Mouse (Mus musculus): ENCODE results near the gene Bri3. TPM values are rescaled to one million over a fixed set of nuclear protein-coding genes. Genes with fewer than 3 reads are reported as not detected.

Bri3 gene
- polyA plus RNA-seq, 1 experiment, result 164 TPM

DNA sequence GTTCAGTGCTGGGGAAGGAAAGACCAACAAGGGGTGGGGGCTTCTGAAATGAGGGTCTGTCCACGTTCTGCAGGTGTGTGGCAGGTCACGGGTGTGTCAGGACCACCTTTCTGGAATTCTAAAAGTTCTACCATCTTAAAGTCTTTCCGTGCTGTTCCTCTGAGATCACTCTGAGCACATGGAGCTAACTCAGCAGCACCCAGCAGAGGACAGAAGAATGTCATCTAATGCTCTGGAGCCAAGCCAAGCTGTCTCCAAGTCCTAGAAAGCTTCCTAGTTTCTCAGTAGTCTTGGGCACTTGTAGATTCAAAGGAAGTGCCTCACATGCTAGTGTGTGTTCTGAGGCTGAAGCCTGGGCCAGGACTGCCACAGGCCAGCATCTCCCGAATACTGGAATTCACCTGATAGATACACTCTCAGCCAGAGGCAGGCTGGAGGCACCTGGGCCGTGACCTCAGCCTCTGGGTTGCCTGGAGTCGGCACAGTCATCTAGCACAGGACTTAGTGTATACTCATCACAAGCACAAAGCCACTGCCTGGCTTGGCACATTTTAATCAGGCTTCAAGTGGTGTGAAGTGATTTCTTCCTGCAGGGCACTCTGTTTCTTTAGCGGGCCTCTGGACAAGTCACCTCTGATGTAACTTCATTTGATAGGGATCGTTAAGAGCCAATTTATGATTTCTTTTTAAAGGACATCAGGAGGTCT lies 23.5 kb downstream of the Bri3 start:
- peaks cover 12% of the 10 kb centered on the region for H3K4me1 ChIP-seq (ENCODE audit: control insufficient read depth, insufficient read depth, low read length)
- H3K4me3 ChIP-seq (replicated peaks; ENCODE audit: extremely low read depth, low read depth, low read length), result no peak overlapping the region
- TF ChIP-seq POLR2A (IDR thresholded peaks at IDR 0.05; ENCODE audit: borderline replicate concordance, extremely low read depth, low read depth, low read length) (no peak), CTCF (IDR thresholded peaks at IDR 0.05; ENCODE audit: insufficient read depth, low read length) (no peak)
- 47% methylated on average over 8 of the region's 8 CpGs for WGBS
- DNase-seq, result peak; percentile 56

DNA sequence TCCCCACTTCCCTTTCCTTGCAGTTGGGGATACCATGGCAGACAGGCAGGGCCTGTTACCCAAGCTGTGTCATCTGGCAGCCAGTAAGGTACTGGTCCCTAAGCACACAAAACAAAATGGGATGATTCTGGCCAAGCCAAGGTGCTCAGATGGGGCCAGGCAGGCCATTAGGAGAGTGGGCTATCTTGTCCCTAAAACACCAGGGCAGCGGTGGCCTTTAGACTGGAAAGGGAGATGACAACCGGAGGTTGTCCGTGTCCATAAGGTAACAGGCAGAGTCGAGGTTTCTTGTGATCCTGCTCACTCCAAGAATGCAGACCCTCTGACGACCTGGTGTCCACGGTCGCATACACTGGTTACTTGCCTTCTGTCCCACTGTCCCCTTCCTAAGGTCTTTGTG lies 25.7 kb downstream of the Bri3 start:
- no peak for DNase-seq
- Histone ChIP-seq H3K4me1 (ENCODE audit: control insufficient read depth, insufficient read depth, low read length) (peaks cover 17% of the 10 kb centered on the region), H3K4me3 (replicated peaks; ENCODE audit: extremely low read depth, low read depth, low read length) (no peak overlapping the region)
- no peak for TF ChIP-seq CTCF (IDR thresholded peaks at IDR 0.05; ENCODE audit: insufficient read depth, low read length)
- no peak for TF ChIP-seq POLR2A (IDR thresholded peaks at IDR 0.05; ENCODE audit: borderline replicate concordance, extremely low read depth, low read depth, low read length)
- WGBS, result 91% methylated on average over 7 of the region's 7 CpGs

- Histone ChIP-seq H3K4me3 (replicated peaks; ENCODE audit: extremely low read depth, low read depth, low read length) (no peak overlapping the region), H3K4me1 (ENCODE audit: control insufficient read depth, insufficient read depth, low read length) (peaks cover 17% of the 10 kb centered on the region)
- TF ChIP-seq POLR2A (IDR thresholded peaks at IDR 0.05; ENCODE audit: borderline replicate concordance, extremely low read depth, low read depth, low read length) (no peak), CTCF (IDR thresholded peaks at IDR 0.05; ENCODE audit: insufficient read depth, low read length) (no peak)
- no peak for DNase-seq
- 84% methylated on average over 8 of the region's 8 CpGs for WGBS
Observed at GRCm38 (mm10) chr5:144270420-144270819, 26.2 kb downstream of the Bri3 start.

DNA sequence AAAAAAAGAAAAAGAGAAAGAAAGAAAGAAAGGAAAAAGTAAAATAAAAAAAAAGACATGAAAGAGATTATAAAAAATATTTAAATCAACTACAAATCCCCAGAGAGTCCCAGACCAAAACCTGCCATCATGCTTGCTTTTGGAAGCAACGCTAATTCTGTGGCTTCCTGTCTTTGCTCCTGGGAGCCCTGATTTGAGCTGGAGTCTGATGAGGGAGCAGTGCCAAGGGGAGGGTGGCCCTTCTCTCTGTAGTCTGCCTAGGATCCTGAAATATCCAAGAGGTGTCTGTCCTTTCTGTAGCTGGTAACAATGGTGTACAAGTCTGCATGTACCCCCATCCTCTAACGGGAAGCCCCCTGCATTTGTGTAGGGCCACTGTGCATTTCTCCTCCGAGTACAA lies 26.9 kb downstream of the Bri3 start:
- H3K4me1 ChIP-seq (ENCODE audit: control insufficient read depth, insufficient read depth, low read length), result peaks cover 17% of the 10 kb centered on the region
- WGBS, result 57% methylated on average over 3 of the region's 3 CpGs
- H3K4me3 ChIP-seq (replicated peaks; ENCODE audit: extremely low read depth, low read depth, low read length), result no peak overlapping the region
- TF ChIP-seq CTCF (IDR thresholded peaks at IDR 0.05; ENCODE audit: insufficient read depth, low read length) (no peak), POLR2A (IDR thresholded peaks at IDR 0.05; ENCODE audit: borderline replicate concordance, extremely low read depth, low read depth, low read length) (no peak)
- DNase-seq, result no peak

DNA sequence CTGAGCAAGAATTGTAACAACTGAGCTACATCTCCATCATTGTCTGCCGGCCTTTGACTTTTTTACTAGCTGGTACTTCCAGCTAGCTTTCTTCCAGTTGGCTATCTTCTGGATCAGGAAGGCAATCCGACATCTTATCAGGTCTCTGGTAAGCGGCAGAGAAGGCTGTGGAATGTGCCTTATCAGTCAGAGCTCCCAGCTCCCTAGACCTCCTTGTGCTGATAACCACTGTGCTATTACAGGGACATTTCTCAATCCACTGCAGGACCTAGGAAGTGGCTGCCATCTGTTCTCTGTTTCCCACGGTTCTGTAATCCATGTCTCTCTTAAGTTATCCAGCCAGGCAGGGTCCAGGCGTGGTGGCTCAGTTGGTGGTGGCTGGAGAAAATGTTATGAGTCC lies 27.5 kb downstream of the Bri3 start:
- peaks cover 17% of the 10 kb centered on the region for H3K4me1 ChIP-seq (ENCODE audit: control insufficient read depth, insufficient read depth, low read length)
- H3K4me3 ChIP-seq (replicated peaks; ENCODE audit: extremely low read depth, low read depth, low read length), result no peak overlapping the region
- TF ChIP-seq CTCF (IDR thresholded peaks at IDR 0.05; ENCODE audit: insufficient read depth, low read length), result no peak
- TF ChIP-seq POLR2A (IDR thresholded peaks at IDR 0.05; ENCODE audit: borderline replicate concordance, extremely low read depth, low read depth, low read length), result no peak
- 36% methylated on average over 5 of the region's 5 CpGs for WGBS
- no peak for DNase-seq

- WGBS, result 47% methylated on average over 6 of the region's 6 CpGs
- DNase-seq, result no peak
- TF ChIP-seq POLR2A (IDR thresholded peaks at IDR 0.05; ENCODE audit: borderline replicate concordance, extremely low read depth, low read depth, low read length) (no peak), CTCF (IDR thresholded peaks at IDR 0.05; ENCODE audit: insufficient read depth, low read length) (no peak)
- peaks cover 7% of the 10 kb centered on the region for H3K4me1 ChIP-seq (ENCODE audit: control insufficient read depth, insufficient read depth, low read length)
- no peak overlapping the region for H3K4me3 ChIP-seq (replicated peaks; ENCODE audit: extremely low read depth, low read depth, low read length)
Observed at GRCm38 (mm10) chr5:144274904-144275303, 30.7 kb downstream of the Bri3 start.

DNA sequence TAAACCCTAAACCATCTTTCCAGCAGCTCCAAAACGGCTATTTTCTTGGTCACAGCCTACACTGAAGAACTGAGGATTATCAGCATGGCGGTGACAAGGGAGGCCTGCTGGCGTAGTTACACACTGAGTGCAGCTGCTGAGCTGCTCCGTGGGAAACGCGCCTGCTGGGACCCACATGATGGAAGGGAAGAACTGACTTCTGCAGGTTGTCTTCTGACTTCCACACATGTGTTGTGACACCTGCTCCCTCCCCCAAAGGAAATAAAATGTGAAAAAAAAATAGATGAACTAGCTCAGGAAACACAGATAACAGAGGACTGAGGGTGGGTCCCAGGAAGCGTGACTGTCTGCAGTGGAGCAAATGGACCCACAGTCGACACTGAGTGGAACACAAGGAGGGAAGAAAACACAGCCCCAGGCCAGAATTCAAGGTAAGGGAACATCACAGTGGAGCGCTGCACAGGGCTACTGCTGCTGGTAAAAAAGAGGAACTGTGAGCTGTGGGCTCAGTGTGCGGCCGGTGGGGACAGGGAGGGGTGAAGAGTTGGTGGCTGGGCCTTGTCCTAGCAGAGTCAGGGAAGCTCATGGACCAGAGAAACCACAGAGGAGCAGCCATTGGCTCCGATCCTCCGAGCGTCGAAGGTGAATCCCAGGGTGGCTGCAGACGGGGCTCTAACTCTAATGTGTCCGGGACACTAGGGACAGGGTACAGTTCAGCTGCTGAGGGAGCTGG lies 32.8 kb downstream of the Bri3 start:
- WGBS, result 71% methylated on average over 17 of the region's 17 CpGs
- TF ChIP-seq CTCF (IDR thresholded peaks at IDR 0.05; ENCODE audit: insufficient read depth, low read length) (no peak), POLR2A (IDR thresholded peaks at IDR 0.05; ENCODE audit: borderline replicate concordance, extremely low read depth, low read depth, low read length) (no peak)
- DNase-seq, result no peak
- Histone ChIP-seq H3K4me1 (ENCODE audit: control insufficient read depth, insufficient read depth, low read length) (peaks cover 5% of the 10 kb centered on the region), H3K4me3 (replicated peaks; ENCODE audit: extremely low read depth, low read depth, low read length) (no peak overlapping the region)

GRCm38 (mm10) chr5:144278374-144278960 lies 34.2 kb downstream of the Bri3 start:
- Histone ChIP-seq H3K4me3 (replicated peaks; ENCODE audit: extremely low read depth, low read depth, low read length) (no peak overlapping the region), H3K4me1 (ENCODE audit: control insufficient read depth, insufficient read depth, low read length) (peaks cover 5% of the 10 kb centered on the region)
- WGBS, result 83% methylated on average over 12 of the region's 13 CpGs
- DNase-seq, result no peak
- no peak for TF ChIP-seq CTCF (IDR thresholded peaks at IDR 0.05; ENCODE audit: insufficient read depth, low read length)
- TF ChIP-seq POLR2A (IDR thresholded peaks at IDR 0.05; ENCODE audit: borderline replicate concordance, extremely low read depth, low read depth, low read length), result no peak

GRCm38 (mm10) chr5:144279081-144279541 lies 34.9 kb downstream of the Bri3 start:
- no peak overlapping the region for H3K4me3 ChIP-seq (replicated peaks; ENCODE audit: extremely low read depth, low read depth, low read length)
- no peak for TF ChIP-seq POLR2A (IDR thresholded peaks at IDR 0.05; ENCODE audit: borderline replicate concordance, extremely low read depth, low read depth, low read length)
- TF ChIP-seq CTCF (IDR thresholded peaks at IDR 0.05; ENCODE audit: insufficient read depth, low read length), result no peak
- H3K4me1 ChIP-seq (ENCODE audit: control insufficient read depth, insufficient read depth, low read length), result peaks cover 4% of the 10 kb centered on the region; the same call in 1 of the 2 replicates
- whole genome bisulfite sequencing, result 58% methylated on average over 9 of the region's 9 CpGs
- no peak for DNase-seq

All from lung, adult 2 months (tissue).